Mouse (Mus musculus) heart, embryonic 14.5 days (tissue): ENCODE measurements around the gene Nek7. TPM values are rescaled to one million over a fixed set of nuclear protein-coding genes. Genes with fewer than 3 reads are reported as not detected.
A peak's percentile ranks its signal among the peaks of the same experiment; 100 is the strongest.

ENCODE experiments used
- ATAC-seq: fragments of 200-750 bp; cut with Nextera tagmentation; 2 replicates; pipeline ENCODE4 v1.8.0; 2017; ENCODE audit warnings: low read depth, moderate TSS enrichment; ENCODE audit not compliant: insufficient number of reproducible peaks, insufficient read depth, low FRiP score
- H3K27ac ChIP-seq, 2 experiments: fragments of 200-500 bp in 1 of 2; fragments of 300-500 bp in 1 of 2; sonication (generic) in 1 of 2; replicated peaks in 1 of 2; 2 replicates each; pipeline ENCODE4 v1.5.1; 2012 to 2014; ENCODE audit warnings: low read depth in 2 of 2, low read length in 2 of 2, control low read depth in 1 of 2, mild to moderate bottlenecking in 1 of 2, mixed read lengths in 1 of 2; ENCODE audit not compliant: control insufficient read depth in 1 of 2, insufficient read depth in 1 of 2
- H3K27me3 ChIP-seq: fragments of 300-500 bp; sonication (generic); 2 replicates; pipeline ENCODE4 v1.6.1; 2014; ENCODE audit warnings: mild to moderate bottlenecking, low read length, control low read depth; ENCODE audit not compliant: control insufficient read depth, insufficient read depth
- H3K36me3 ChIP-seq: fragments of 300-500 bp; sonication (generic); 2 replicates; pipeline ENCODE4 v1.6.1; 2014; ENCODE audit warnings: mild to moderate bottlenecking, control low read depth, low read length, mixed read lengths; ENCODE audit not compliant: control insufficient read depth, insufficient read depth
- H3K4me1 ChIP-seq, 2 experiments: fragments of 200-500 bp in 1 of 2; fragments of 300-500 bp in 1 of 2; sonication (generic) in 1 of 2; 2 replicates each; pipeline ENCODE4 v1.6.1; 2012 to 2014; ENCODE audit warnings: low read length in 2 of 2, control low read depth in 1 of 2, mixed read lengths in 1 of 2; ENCODE audit not compliant: control insufficient read depth in 2 of 2, insufficient read depth in 2 of 2
- H3K4me2 ChIP-seq: fragments of 300-500 bp; sonication (generic); 2 replicates; pipeline ENCODE4 v1.6.1; 2014; ENCODE audit warnings: mild to moderate bottlenecking, low read length
- H3K4me3 ChIP-seq, 2 experiments: fragments of 200-500 bp in 1 of 2; fragments of 300-500 bp in 1 of 2; sonication (generic) in 1 of 2; 2 replicates each; pipeline ENCODE4 v1.5.1; 2012 to 2014; ENCODE audit warnings: low read length in 2 of 2, mild to moderate bottlenecking in 2 of 2, control low read depth in 1 of 2, low read depth in 1 of 2, moderate library complexity in 1 of 2; ENCODE audit not compliant: control insufficient read depth in 1 of 2, insufficient read depth in 1 of 2
- H3K9ac ChIP-seq: fragments of 300-500 bp; sonication (generic); 2 replicates; pipeline ENCODE4 v1.6.1; 2014; ENCODE audit warnings: mild to moderate bottlenecking, low read length
- H3K9me3 ChIP-seq: fragments of 300-500 bp; sonication (generic); 2 replicates; pipeline ENCODE4 v1.6.1; 2016; ENCODE audit warnings: low read length, control low read depth; ENCODE audit not compliant: control insufficient read depth
- WGBS: fragments of 180-500 bp; shearing (Covaris S2); extraction: QIAGEN DNeasy Blood & Tissue Kit; methylation state at CpG from one replicate; pipeline ENCODE4 v1.1.7; 2014; 5-methylcytosine and 5-hydroxymethylcytosine counted together
- polyA plus RNA-seq: library from polyadenylated mRNA; unstranded; fragments of >200 nt; fragmentation: Nextera tagmentation; extraction: Ambion mirVana; gene quantifications from 2 replicates; pipeline ENCODE4 v1.2.1, GENCODE M21; 2014

Nek7 gene
- polyA plus RNA-seq, 1 experiment from 2014 or later: 59.8 TPM

GRCm38 (mm10) chr1:138608336-138608735 lies 11.6 kb downstream of the Nek7 start:
- Histone ChIP-seq H3K4me2 (peak overlapping the region; percentile 58), H3K36me3 (no peaks in the 10 kb centered on the region), H3K27me3 (no peaks in the 10 kb centered on the region), H3K9me3 (no peaks in the 10 kb centered on the region), H3K4me1 (peaks cover 16 to 36% of the 10 kb centered on the region in 2 experiments), H3K27ac (peak overlapping the region; percentile 66 to 72), H3K9ac (no peak overlapping the region), H3K4me3 (no peak overlapping the region)
- WGBS: 85% methylated on average over 7 of the region's 7 CpGs
- ATAC-seq: no peak

GRCm38 (mm10) chr1:138607862-138608261 lies 12.1 kb downstream of the Nek7 start:
- Histone ChIP-seq H3K9me3 (no peaks in the 10 kb centered on the region), H3K4me2 (peak overlapping the region; percentile 58), H3K27ac (peak overlapping the region; percentile 66 to 72), H3K9ac (0 out of 2 replicates have a peak overlapping the region, but pooled peaks have one; percentile 21), H3K4me1 (peaks cover 16 to 33% of the 10 kb centered on the region in 2 experiments), H3K36me3 (no peaks in the 10 kb centered on the region), H3K27me3 (no peaks in the 10 kb centered on the region), H3K4me3 (no peak overlapping the region)
- ATAC-seq: no peak
- WGBS: 41% methylated on average over 7 of the region's 7 CpGs

GRCm38 (mm10) chr1:138606771-138607170 lies 13.2 kb downstream of the Nek7 start:
- Histone ChIP-seq H3K36me3 (no peaks in the 10 kb centered on the region), H3K27me3 (no peaks in the 10 kb centered on the region), H3K27ac (no peak overlapping the region), H3K9me3 (no peaks in the 10 kb centered on the region), H3K4me1 (peaks cover 16 to 33% of the 10 kb centered on the region in 2 experiments), H3K4me2 (no peak overlapping the region), H3K4me3 (no peak overlapping the region), H3K9ac (no peak overlapping the region)
- ATAC-seq: no peak
- 57% methylated on average over 8 of the region's 8 CpGs for WGBS

GRCm38 (mm10) chr1:138604736-138605135 lies 15.2 kb downstream of the Nek7 start:
- H3K27me3 ChIP-seq: no peaks in the 10 kb centered on the region
- H3K36me3 ChIP-seq: no peaks in the 10 kb centered on the region
- H3K27ac ChIP-seq: no peak overlapping the region
- no peak for ATAC-seq
- H3K9ac ChIP-seq: no peak overlapping the region
- no peak overlapping the region for H3K4me3 ChIP-seq
- no peak overlapping the region for H3K4me2 ChIP-seq
- 49% methylated on average over 2 of the region's 2 CpGs for WGBS
- H3K9me3 ChIP-seq: no peaks in the 10 kb centered on the region
- peaks cover 16 to 33% of the 10 kb centered on the region in 2 experiments for H3K4me1 ChIP-seq

- no peaks in the 10 kb centered on the region for H3K27me3 ChIP-seq
- 91% methylated on average over 4 of the region's 4 CpGs for WGBS
Observed at GRCm38 (mm10) chr1:138603974-138604373, 16.0 kb downstream of the Nek7 start.

GRCm38 (mm10) chr1:138598087-138598486 lies 21.9 kb downstream of the Nek7 start:
- Histone ChIP-seq H3K27me3 (no peaks in the 10 kb centered on the region), H3K4me2 (no peak overlapping the region), H3K36me3 (no peaks in the 10 kb centered on the region), H3K9me3 (no peaks in the 10 kb centered on the region), H3K9ac (no peak overlapping the region), H3K4me3 (no peak overlapping the region), H3K4me1 (peaks cover 2 to 15% of the 10 kb centered on the region in 2 experiments; a peak in 3 of 4 replicates), H3K27ac (peak overlapping the region in 1 of 2 experiments; percentile 37; a peak in 1 of 4 replicates)
- no peak for ATAC-seq
- WGBS: 91% methylated on average over 11 of the region's 11 CpGs

More at GRCm38 (mm10) chr1:138603974-138604373, 16.0 kb downstream of the Nek7 start:
- Histone ChIP-seq H3K4me2 (no peak overlapping the region), H3K36me3 (no peaks in the 10 kb centered on the region), H3K9ac (no peak overlapping the region), H3K4me3 (no peak overlapping the region), H3K27ac (no peak overlapping the region), H3K4me1 (peaks cover 12 to 28% of the 10 kb centered on the region in 2 experiments), H3K9me3 (no peaks in the 10 kb centered on the region)
- no peak for ATAC-seq

GRCm38 (mm10) chr1:138596127-138596706 lies 23.7 kb downstream of the Nek7 start:
- Histone ChIP-seq H3K9ac (no peak overlapping the region), H3K36me3 (no peaks in the 10 kb centered on the region), H3K27me3 (no peaks in the 10 kb centered on the region), H3K27ac (no peak overlapping the region; a peak in 2 of 4 replicates), H3K9me3 (0 out of 2 replicates have a peak, but pooled peaks cover 3% of the 10 kb centered on the region), H3K4me2 (no peak overlapping the region), H3K4me3 (no peak overlapping the region), H3K4me1 (peaks cover 2 to 15% of the 10 kb centered on the region in 2 experiments; a peak in 3 of 4 replicates)
- WGBS: 52% methylated on average over 4 of the region's 4 CpGs
- no peak for ATAC-seq

GRCm38 (mm10) chr1:138594910-138595309 lies 25.0 kb downstream of the Nek7 start:
- H3K36me3 ChIP-seq: no peaks in the 10 kb centered on the region
- H3K4me1 ChIP-seq: peaks cover 2 to 15% of the 10 kb centered on the region in 2 experiments; a peak in 3 of 4 replicates
- WGBS: 85% methylated on average over 5 of the region's 5 CpGs
- H3K9me3 ChIP-seq: 0 out of 2 replicates have a peak, but pooled peaks cover 3% of the 10 kb centered on the region
- ATAC-seq: no peak
- no peak overlapping the region for H3K4me3 ChIP-seq
- H3K27me3 ChIP-seq: no peaks in the 10 kb centered on the region
- H3K27ac ChIP-seq: no peak overlapping the region
- no peak overlapping the region for H3K9ac ChIP-seq
- no peak overlapping the region for H3K4me2 ChIP-seq
